Mouse (Mus musculus) erythroblast, embryonic 14.5 days (primary cell): ENCODE results near the gene Smpx. TPM values are rescaled to one million over a fixed set of nuclear protein-coding genes. Genes with fewer than 3 reads are reported as not detected.

Experiments
- H3K27me3 ChIP-seq: 2 replicates; pipeline ENCODE4 v1.6.1; 2012; ENCODE audit warnings: inconsistent platforms; ENCODE audit not compliant: control insufficient read depth
- H3K36me3 ChIP-seq: 2 replicates; pipeline ENCODE4 v1.6.1; 2012; ENCODE audit warnings: mild to moderate bottlenecking, inconsistent platforms; ENCODE audit not compliant: control insufficient read depth
- H3K4me1 ChIP-seq: 2 replicates; pipeline ENCODE4 v1.6.1; 2012; ENCODE audit warnings: inconsistent platforms; ENCODE audit not compliant: control insufficient read depth
- H3K4me3 ChIP-seq: replicated peaks from 2 replicates; pipeline ENCODE3; 2012; ENCODE audit warnings: moderate library complexity, mild to moderate bottlenecking, inconsistent platforms
- H3K9me3 ChIP-seq: 2 replicates; pipeline ENCODE4 v1.6.1; 2012; ENCODE audit warnings: low read length, inconsistent platforms, mixed read lengths; ENCODE audit not compliant: control insufficient read depth
- GATA1 ChIP-seq: IDR thresholded peaks from 2 replicates; pipeline ENCODE4 v1.6.1; 2012; ENCODE audit warnings: low read length, inconsistent platforms, mixed read lengths
- TAL1 ChIP-seq: IDR thresholded peaks from 3 replicates; pipeline ENCODE4 v1.6.1; 2012; ENCODE audit warnings: low read length, inconsistent platforms, mixed read lengths
- polyA plus RNA-seq: library from polyadenylated mRNA; stranded (reverse); fragments of >175 nt; gene quantifications from 2 replicates; pipeline ENCODE4 v1.2.3, GENCODE M21; 2012

Gene Smpx
- not detected in 2 replicates for polyA plus RNA-seq

DNA sequence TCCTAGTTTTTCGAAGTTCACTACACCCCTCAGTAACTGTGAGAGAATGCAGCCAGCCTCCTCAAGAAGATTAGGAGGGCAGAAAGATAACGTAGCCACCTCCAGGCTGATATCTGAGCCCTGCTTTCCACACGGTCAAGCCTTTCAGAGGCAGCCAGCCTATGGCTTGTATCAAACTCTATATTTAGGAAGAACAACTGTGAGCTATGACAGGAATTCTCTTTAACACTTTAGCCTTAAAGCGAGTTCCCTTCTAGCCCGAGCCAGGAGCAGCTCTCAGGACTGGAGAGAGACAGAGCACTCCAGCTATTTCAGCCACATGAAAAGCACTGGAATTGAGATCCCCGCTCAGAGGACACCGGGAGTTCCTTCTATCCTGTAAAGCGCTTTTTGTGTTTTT, at the start of gene Smpx:
Gene Smpx, plus strand, starts transcription at position 49 of the 400 bp plus-strand sequence.
- Histone ChIP-seq H3K9me3 (no peaks in the 10 kb centered on the region), H3K27me3 (no peaks in the 10 kb centered on the region), H3K4me3 (no peak within 1 kb of the TSS), H3K36me3 (no peaks in the 10 kb centered on the region), H3K4me1 (no peaks in the 10 kb centered on the region)
- TF ChIP-seq GATA1 = no peak
- no peak for TF ChIP-seq TAL1

DNA sequence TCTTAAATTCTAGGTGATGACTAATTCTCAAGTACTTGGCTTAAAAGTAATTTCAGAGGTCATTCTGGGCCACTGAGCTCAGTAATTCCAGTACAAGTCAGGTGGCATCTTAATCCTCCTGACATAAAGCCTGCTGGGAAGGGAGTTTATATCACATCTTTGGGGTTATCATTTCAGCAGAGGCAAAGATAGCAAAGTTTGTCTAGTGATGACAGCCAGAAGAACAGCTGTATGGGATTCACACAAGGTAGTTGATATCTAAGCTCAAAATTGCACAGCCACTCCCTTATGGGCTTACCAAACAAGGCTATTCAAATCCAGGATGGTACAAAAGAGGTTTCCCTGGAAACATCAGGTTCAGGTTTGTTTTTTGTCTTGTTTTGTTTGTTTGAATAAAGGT, 43.7 kb upstream of the Smpx start:
- H3K4me3 ChIP-seq = no peak overlapping the region
- no peaks in the 10 kb centered on the region for H3K36me3 ChIP-seq
- no peaks in the 10 kb centered on the region for H3K9me3 ChIP-seq
- no peak for TF ChIP-seq TAL1
- TF ChIP-seq GATA1 = no peak
- no peaks in the 10 kb centered on the region for H3K27me3 ChIP-seq
- no peaks in the 10 kb centered on the region for H3K4me1 ChIP-seq

DNA sequence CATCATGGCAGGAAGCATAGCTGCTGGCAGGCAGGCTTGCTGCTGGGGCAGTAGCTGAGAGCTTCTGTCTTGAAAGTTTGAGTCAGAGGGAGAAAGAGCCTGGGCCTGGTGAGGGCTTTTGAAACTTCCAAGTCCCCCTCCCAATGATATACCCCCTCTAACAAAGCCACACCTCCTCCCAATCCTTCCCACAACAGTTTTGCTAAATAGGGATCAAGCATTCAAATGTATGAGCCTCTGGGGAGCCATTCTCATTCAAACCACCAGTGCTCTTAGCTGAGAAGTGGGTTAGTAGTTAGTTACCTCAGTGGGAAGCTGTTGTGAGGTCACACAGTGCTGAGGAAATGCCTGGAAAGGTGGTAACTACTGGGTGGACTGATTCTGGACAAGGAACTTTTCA, 41.4 kb upstream of the Smpx start:
- TF ChIP-seq TAL1 (no peak), GATA1 (no peak)
- H3K9me3 ChIP-seq = no peaks in the 10 kb centered on the region
- no peak overlapping the region for H3K4me3 ChIP-seq
- H3K4me1 ChIP-seq = no peaks in the 10 kb centered on the region
- no peaks in the 10 kb centered on the region for H3K36me3 ChIP-seq
- no peaks in the 10 kb centered on the region for H3K27me3 ChIP-seq

DNA sequence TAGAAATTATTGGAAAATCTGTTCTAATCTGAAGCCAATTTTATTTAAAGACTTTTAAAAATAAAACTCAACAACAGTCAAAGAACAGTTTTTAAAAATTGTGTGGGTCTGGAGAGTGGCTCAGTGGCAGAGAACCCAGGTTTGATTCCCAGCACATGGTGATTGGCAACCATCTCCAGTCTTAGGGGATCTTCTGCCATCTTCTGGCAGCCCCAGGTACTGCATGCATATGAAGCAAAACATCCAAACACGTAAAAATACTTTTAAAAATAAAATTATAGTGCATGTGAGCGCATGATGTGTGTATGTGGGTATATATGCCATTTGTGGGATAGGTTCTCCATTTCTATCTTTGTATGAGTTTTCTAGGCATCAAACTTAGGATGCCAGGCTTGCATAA, 26.9 kb upstream of the Smpx start:
- H3K27me3 ChIP-seq = no peaks in the 10 kb centered on the region
- no peak for TF ChIP-seq TAL1
- no peak overlapping the region for H3K4me3 ChIP-seq
- H3K4me1 ChIP-seq = no peaks in the 10 kb centered on the region
- no peaks in the 10 kb centered on the region for H3K36me3 ChIP-seq
- H3K9me3 ChIP-seq = no peaks in the 10 kb centered on the region

DNA sequence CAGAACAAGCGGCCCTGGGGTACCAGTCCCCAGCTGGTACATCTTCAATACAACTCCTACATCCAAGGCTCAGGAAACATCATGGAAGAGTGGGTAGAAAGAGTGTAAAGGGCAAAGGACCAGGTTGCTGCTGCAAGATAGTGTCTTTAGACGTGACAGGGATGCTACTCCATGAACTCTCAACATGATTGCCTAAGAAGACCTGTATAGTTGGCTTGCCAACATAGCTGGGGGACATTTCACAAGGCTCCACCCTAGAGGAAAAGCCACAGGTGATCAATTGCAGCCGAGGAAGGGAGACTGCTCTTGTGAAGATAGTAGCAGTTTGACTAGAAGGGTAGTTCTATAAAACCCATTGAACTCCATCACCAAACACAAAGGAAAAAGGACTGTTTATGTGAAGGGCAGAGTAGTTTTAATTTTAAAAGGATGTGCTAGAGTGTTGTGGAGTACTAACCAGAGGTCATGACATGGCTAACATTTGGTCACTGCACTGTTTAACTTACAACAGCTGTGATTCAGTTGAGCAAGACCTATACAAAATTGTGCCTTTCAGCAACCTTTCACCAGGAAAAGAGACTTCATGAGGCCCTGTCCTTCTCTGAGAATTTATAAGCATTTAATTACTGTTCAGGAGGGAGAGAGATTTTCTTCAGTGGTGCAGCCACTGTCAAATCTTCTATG, 23.9 kb upstream of the Smpx start:
- Histone ChIP-seq H3K27me3 (no peaks in the 10 kb centered on the region), H3K36me3 (no peaks in the 10 kb centered on the region), H3K4me3 (no peak overlapping the region), H3K4me1 (no peaks in the 10 kb centered on the region), H3K9me3 (no peaks in the 10 kb centered on the region)
- TF ChIP-seq TAL1 = no peak
- TF ChIP-seq GATA1 = no peak

DNA sequence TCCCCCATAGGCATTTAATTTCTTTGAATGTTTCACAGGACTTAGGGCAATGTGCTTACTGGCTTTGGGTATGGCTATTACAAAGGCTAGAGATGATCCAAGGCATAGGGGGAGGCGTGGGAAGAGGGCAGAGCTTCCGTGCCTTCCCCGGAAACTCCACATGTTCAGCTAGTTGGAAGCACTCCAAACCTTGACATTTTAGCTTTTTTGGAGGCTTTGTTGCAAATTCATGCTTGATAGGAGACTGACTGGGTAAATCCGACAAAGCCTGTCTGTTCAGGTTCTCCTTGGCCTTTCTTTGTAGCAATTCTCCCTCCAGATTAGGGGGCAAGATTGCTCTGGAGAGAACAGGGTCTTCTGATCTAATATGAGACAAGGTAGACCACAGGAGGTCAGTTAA, 7.5 kb upstream of the Smpx start:
- TF ChIP-seq GATA1 = no peak
- no peak for TF ChIP-seq TAL1
- Histone ChIP-seq H3K9me3 (no peaks in the 10 kb centered on the region), H3K36me3 (no peaks in the 10 kb centered on the region), H3K4me3 (no peak overlapping the region), H3K4me1 (no peaks in the 10 kb centered on the region), H3K27me3 (no peaks in the 10 kb centered on the region)

DNA sequence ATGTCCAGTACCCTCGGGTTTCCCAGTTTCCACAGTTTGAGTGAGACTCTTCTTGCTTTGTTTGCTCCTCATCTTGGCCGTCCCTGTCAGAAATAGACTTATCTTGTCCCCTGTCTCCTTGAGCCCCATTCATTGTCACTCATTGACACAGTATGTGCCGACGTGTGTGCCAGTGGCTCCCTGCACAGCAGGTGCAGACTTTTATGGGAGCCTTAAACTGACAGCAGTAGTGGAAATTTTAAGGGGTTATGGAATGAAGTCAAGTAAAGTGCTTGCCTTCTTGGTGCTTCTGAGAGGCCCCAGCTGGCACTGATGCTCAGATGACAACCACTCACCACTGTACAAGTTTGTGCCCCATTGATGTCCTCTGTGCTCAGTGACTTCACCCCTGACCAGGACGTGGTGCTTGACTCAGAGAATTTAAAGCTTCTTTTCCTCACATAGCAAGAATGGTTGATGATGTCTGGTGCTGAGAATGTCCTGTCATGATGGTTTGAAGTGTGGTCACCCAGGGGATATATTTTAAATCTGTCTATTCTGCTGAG, 1.0 kb upstream of the Smpx start:
- no peak for TF ChIP-seq GATA1
- no peak for TF ChIP-seq TAL1
- no peaks in the 10 kb centered on the region for H3K4me1 ChIP-seq
- no peaks in the 10 kb centered on the region for H3K27me3 ChIP-seq
- H3K4me3 ChIP-seq = no peak overlapping the region
- H3K36me3 ChIP-seq = no peaks in the 10 kb centered on the region
- no peaks in the 10 kb centered on the region for H3K9me3 ChIP-seq

DNA sequence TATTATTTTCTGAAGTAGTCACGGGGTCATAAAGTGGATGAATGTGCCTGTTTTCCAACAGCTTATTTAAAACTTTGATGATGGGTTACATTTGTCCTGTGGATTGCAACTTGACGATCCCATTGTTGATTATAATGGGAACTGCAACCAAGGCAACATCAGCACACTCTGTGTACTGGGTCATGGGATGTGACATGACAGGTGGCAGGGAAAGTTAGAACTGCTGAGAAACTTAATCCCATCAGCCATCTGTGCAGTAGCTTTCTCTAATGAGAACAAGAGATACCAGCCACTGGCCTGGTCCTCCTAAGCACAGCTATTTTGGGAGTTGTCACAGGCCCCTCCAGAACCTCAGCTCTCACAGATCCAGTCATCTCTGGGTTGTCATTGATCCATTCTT, 8.5 kb downstream of the Smpx start:
- no peaks in the 10 kb centered on the region for H3K27me3 ChIP-seq
- TF ChIP-seq GATA1 = no peak
- TF ChIP-seq TAL1 = no peak
- no peak overlapping the region for H3K4me3 ChIP-seq
- no peaks in the 10 kb centered on the region for H3K9me3 ChIP-seq
- no peaks in the 10 kb centered on the region for H3K36me3 ChIP-seq
- no peaks in the 10 kb centered on the region for H3K4me1 ChIP-seq

DNA sequence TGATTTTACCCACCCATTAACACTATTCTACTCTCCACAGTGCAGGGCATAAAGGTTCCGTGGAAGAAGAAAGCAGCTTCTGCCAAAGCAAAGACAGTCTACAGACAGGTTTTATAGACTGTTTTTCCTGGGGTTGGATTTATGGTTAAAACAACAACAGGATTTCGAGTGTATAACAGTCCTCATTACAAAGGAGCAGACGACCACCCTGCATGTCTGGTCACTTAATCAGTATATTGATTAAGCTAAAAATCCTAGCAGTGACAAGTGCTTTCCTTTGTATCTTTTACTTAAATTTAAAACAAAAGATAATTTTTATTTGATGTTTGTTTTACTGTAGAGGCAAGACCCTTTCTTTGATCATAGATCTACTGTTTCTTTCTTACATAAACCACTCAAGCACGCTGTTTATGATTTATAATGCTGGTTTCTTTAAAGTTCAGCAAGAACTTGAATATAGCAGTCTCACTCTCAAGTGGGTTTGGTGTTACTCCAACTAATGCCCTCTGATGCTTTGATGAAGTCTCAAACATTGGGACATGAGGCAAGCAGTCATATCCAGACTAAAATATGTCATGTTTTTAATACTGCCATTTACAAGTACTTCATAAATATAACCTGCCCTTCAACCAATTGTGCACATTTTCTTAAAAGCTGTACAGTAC, 10.0 kb downstream of the Smpx start:
- Histone ChIP-seq H3K27me3 (no peaks in the 10 kb centered on the region), H3K4me3 (no peak overlapping the region), H3K9me3 (no peaks in the 10 kb centered on the region), H3K4me1 (no peaks in the 10 kb centered on the region), H3K36me3 (no peaks in the 10 kb centered on the region)
- TF ChIP-seq GATA1 (no peak), TAL1 (no peak)
